Mouse (Mus musculus): ENCODE data around the gene Gpr149. TPM values are rescaled to one million over a fixed set of nuclear protein-coding genes. Genes with fewer than 3 reads are reported as not detected.

Gene Gpr149
- polyA plus RNA-seq (2014; fragmentation: Illumina TruSeq; extraction: RNeasy Lipid Tissue Mini Kit (QIAGEN cat#74804); ENCODE audit: low read depth, low replicate concordance) = not detected

DNA sequence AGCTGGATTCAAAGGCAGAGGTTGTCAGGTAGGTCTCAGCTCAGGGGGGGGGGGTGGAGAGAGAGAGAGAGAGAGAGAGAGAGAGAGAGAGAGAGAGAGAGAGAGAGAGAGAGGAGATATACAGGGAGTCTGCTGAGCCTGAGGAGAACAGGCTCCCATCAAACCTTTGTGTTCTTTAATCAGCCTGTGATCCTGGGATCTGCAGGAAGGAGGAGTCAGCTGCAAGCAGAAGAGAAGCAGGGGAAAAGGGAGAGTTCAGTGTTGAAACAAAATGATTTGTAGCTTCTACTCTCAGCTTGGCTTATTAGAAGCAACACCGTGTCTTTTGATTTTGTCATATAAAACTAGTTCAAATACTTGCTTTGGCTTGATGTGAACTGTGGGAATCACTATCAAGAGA lies at the start of gene Gpr149:
Gene Gpr149 (minus strand): TSS at position 168 of the 400 bp plus-strand sequence.

DNA sequence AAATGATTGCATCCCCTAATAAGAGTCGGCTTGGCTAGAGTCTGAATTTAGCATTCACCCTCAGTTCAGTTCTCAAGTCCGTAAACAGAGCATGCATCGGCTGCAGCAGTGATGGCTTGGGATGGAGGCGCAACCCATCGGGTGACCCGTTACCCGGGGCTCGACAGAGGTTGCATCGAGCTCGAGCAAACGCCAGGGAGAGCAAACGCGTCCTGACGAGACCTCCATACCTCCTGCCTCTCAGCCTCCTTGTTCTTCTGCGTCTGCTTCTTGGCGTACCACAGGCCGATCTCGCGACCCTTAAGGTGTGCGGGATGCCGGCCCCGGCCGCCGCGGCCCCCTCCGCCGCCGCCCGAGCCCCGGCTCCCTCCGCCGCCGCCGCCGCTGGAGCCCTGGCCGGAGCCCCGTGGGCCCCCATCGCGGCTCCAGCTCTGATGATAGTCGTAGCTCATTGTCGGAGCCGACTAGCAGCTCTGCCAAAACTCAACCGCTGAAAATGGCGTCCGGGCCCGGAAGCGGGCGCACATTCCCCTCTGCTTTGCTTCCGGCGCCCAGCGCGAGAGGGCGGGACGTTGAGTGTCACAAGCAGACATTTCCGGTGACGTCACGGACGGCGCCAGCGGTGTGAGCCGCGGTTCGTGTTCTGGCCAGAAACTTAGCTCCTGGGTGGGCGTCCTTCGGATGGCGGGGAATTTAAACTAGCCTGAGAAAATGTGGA lies 98.3 kb downstream of the Gpr149 start, which contains the start of gene Dhx36:
Gene Dhx36 (minus strand): TSS at position 517 of the 718 bp plus-strand sequence.

Other genes starting within 250 kb of the Gpr149 start
- gene Dhx36, start 98.1 kb downstream of the Gpr149 start, polyA plus RNA-seq (2014; fragmentation: Illumina TruSeq; extraction: RNeasy Lipid Tissue Mini Kit (QIAGEN cat#74804); ENCODE audit: low read depth, low replicate concordance) = 21.2 TPM

Data from heart, adult 10 weeks (tissue).